Comparison of ENCODE assay signal across 8 mouse cellular contexts in the genomic region with DNA sequence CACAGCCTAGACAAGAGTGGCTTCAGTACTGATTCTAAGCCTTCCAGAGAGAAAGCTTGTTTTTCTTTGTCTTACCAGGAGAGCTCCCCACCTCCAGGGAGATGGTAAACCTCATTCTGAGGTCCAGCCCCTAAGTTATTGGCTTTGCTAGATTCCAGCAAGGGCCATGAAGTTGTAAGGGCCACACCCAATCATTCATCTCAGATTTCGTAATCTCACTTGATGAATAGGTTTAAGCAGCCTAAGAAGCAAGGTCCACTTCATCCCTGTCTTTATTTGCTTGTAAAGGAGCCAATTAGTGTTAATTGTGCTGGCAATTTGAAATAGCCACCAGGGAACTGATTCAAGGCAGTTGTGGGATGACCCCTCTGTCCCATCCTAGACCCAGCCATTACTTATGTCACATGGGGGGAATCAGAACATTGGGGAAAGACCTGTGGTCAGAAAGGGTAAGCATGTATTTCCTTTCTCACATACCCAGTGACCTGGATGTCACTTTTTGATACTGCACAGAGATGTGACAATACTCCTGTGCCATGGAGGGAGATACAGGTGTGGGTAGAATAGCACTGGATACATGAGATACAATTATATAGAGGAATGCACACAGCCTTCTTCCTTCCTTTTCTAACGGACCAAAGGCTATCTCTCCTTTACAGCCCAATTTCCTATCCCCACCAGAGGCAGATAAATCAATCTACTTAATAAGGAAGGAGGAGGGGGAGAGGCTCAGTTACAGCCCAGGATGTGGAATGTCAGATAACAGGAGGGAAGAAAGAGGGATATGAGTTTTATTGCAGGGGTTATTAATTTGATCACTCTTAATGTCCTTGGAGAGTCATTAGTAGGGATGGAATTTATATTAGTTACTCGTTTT. TPM values are rescaled to one million over a fixed set of nuclear protein-coding genes. Genes with fewer than 3 reads are reported as not detected.
A peak's percentile ranks its signal among the peaks of the same experiment; 100 is the strongest.
DNase-seq lines count a peak whose midpoint lies in the region; ATAC-seq lines count a peak whose summit lies in the region.

No protein-coding gene starts in this region.

- peaks cover 36% of the 10 kb centered on the region for H3K4me1 ChIP-seq in kidney, embryonic 16.5 days (ENCODE audit: insufficient read depth, low read length)
- H3K4me1 ChIP-seq in brown adipose tissue, adult 24 weeks (ENCODE audit: control insufficient read depth, insufficient read depth, insufficient read length, low read length) = peaks cover 15% of the 10 kb centered on the region
- peaks cover 42% of the 10 kb centered on the region for H3K4me1 ChIP-seq in hindbrain, embryonic 13.5 days (replicated peaks)
- H3K4me1 ChIP-seq in midbrain, embryonic 12.5 days = peaks cover 41% of the 10 kb centered on the region

- no peaks in the 10 kb centered on the region for H3K27me3 ChIP-seq in kidney, embryonic 16.5 days (ENCODE audit: insufficient read depth, low read length)
- no peaks in the 10 kb centered on the region for H3K27me3 ChIP-seq in hindbrain, embryonic 13.5 days
- H3K27me3 ChIP-seq in midbrain, embryonic 12.5 days = no peaks in the 10 kb centered on the region; the same call in 1 of the 2 replicates

- H3K9ac ChIP-seq in kidney, embryonic 16.5 days (replicated peaks; ENCODE audit: low read length) = peak overlapping the region; percentile 93; the same call in 1 of the 2 replicates
- H3K9ac ChIP-seq in hindbrain, embryonic 13.5 days = no peak overlapping the region
- no peak overlapping the region for H3K9ac ChIP-seq in midbrain, embryonic 12.5 days (replicated peaks)

- no peaks in the 10 kb centered on the region for H3K36me3 ChIP-seq in kidney, embryonic 16.5 days (ENCODE audit: insufficient read depth, low read length)
- H3K36me3 ChIP-seq in hindbrain, embryonic 13.5 days = no peaks in the 10 kb centered on the region
- no peaks in the 10 kb centered on the region for H3K36me3 ChIP-seq in midbrain, embryonic 12.5 days

- peak overlapping the region; percentile 70 for H3K4me2 ChIP-seq in kidney, embryonic 16.5 days (replicated peaks; ENCODE audit: low read depth, low read length)
- H3K4me2 ChIP-seq in hindbrain, embryonic 13.5 days = peak overlapping the region; percentile 69
- peak overlapping the region; percentile 76 for H3K4me2 ChIP-seq in midbrain, embryonic 12.5 days (replicated peaks)

- no peak for ATAC-seq in kidney, embryonic 16.5 days (ENCODE audit: low FRiP score, low TSS enrichment)
- ATAC-seq in hindbrain, embryonic 13.5 days (ENCODE audit: low FRiP score) = no peak
- no peak for ATAC-seq in midbrain, embryonic 12.5 days (ENCODE audit: low FRiP score, low read depth)
- no peak for ATAC-seq in CD4-positive, CD25-positive, alpha-beta regulatory T cell, adult 4 months

- H3K4me3 ChIP-seq in kidney, embryonic 16.5 days (ENCODE audit: low read length) = peak overlapping the region; percentile 97
- H3K4me3 ChIP-seq in brown adipose tissue, adult 24 weeks (ENCODE audit: insufficient read depth, low read depth, low read length) = 0 out of 2 replicates have a peak overlapping the region, but pooled peaks have one; percentile 65
- no peak overlapping the region for H3K4me3 ChIP-seq in hindbrain, embryonic 13.5 days
- H3K4me3 ChIP-seq in midbrain, embryonic 12.5 days = no peak overlapping the region

- H3K9me3 ChIP-seq in kidney, embryonic 16.5 days (ENCODE audit: low read length) = no peaks in the 10 kb centered on the region
- H3K9me3 ChIP-seq in hindbrain, embryonic 13.5 days = no peaks in the 10 kb centered on the region
- H3K9me3 ChIP-seq in midbrain, embryonic 12.5 days = no peaks in the 10 kb centered on the region

- H3K27ac ChIP-seq in kidney, embryonic 16.5 days (ENCODE audit: low read length) = peak overlapping the region; percentile 94; the same call in 1 of the 2 replicates
- H3K27ac ChIP-seq in brown adipose tissue, adult 24 weeks (replicated peaks; ENCODE audit: low read depth, low read length) = peak overlapping the region; percentile 94
- H3K27ac ChIP-seq in hindbrain, embryonic 13.5 days = peak overlapping the region; percentile 94; the same call in 1 of the 2 replicates
- H3K27ac ChIP-seq in midbrain, embryonic 12.5 days (replicated peaks) = no peak overlapping the region

- 23% methylated on average over 3 of the region's 3 CpGs for WGBS in kidney, embryonic 16.5 days
- 49% methylated on average over 3 of the region's 3 CpGs for WGBS in hindbrain, embryonic 13.5 days
- whole genome bisulfite sequencing in midbrain, embryonic 12.5 days = 69% methylated on average over 3 of the region's 3 CpGs

- DNase-seq in kidney, adult 8-10 months = no peak
- no peak for DNase-seq in adipocyte (ENCODE audit: low spot score)
- DNase-seq in spleen, postnatal 4 days (ENCODE audit: low spot score in 2 of 2) = no peak

RNA-seq across cellular contexts. Expression of a gene that starts 1.2 kb away (rescaled TPM):
- polyA plus RNA-seq in kidney, embryonic 16.5 days (2015; fragmentation: Nextera tagmentation; extraction: Ambion mirVana) = 166 and 173 TPM in 2 replicates
- 27.8 and 43.8 TPM in 2 replicates for polyA plus RNA-seq in brown adipose tissue, adult 24 weeks (2012; ENCODE audit: insufficient read depth, insufficient read length, missing spikeins)
- polyA plus RNA-seq in hindbrain, embryonic 13.5 days (2015; fragmentation: Nextera tagmentation; extraction: Ambion mirVana) = 301 and 314 TPM in 2 replicates
- polyA plus RNA-seq in midbrain, embryonic 12.5 days (2016; fragmentation: Nextera tagmentation; extraction: Ambion mirVana) = 291 and 326 TPM in 2 replicates
- 10 to 100 TPM; 64.2 to 72.1 TPM for polyA plus RNA-seq in CD4-positive, CD25-positive, alpha-beta regulatory T cell, adult 4 months (2017; shearing (Covaris generic))

RNA-seq across cellular contexts. Expression of a gene that starts 1.3 kb away (rescaled TPM):
- 5.2 and 5.6 TPM in 2 replicates for polyA plus RNA-seq in kidney, embryonic 16.5 days (2015; fragmentation: Nextera tagmentation; extraction: Ambion mirVana)
- polyA plus RNA-seq in brown adipose tissue, adult 24 weeks (2012; ENCODE audit: insufficient read depth, insufficient read length, missing spikeins) = 14.9 and 16.1 TPM in 2 replicates
- polyA plus RNA-seq in hindbrain, embryonic 13.5 days (2015; fragmentation: Nextera tagmentation; extraction: Ambion mirVana) = 5.5 and 5.6 TPM in 2 replicates
- 11.8 and 12.6 TPM in 2 replicates for polyA plus RNA-seq in midbrain, embryonic 12.5 days (2016; fragmentation: Nextera tagmentation; extraction: Ambion mirVana)
- polyA plus RNA-seq in CD4-positive, CD25-positive, alpha-beta regulatory T cell, adult 4 months (2017; shearing (Covaris generic)) = 10 to 100 TPM; 12.8 to 16.0 TPM

RNA-seq across cellular contexts. Expression of a gene that starts 56.3 kb away (rescaled TPM):
- 44.5 and 45.8 TPM in 2 replicates for polyA plus RNA-seq in kidney, embryonic 16.5 days (2015; fragmentation: Nextera tagmentation; extraction: Ambion mirVana)
- polyA plus RNA-seq in brown adipose tissue, adult 24 weeks (2012; ENCODE audit: insufficient read depth, insufficient read length, missing spikeins) = 19.6 and 42.1 TPM in 2 replicates
- polyA plus RNA-seq in hindbrain, embryonic 13.5 days (2015; fragmentation: Nextera tagmentation; extraction: Ambion mirVana) = 36.6 and 37.6 TPM in 2 replicates
- polyA plus RNA-seq in midbrain, embryonic 12.5 days (2016; fragmentation: Nextera tagmentation; extraction: Ambion mirVana) = 36.0 and 36.4 TPM in 2 replicates
- polyA plus RNA-seq in CD4-positive, CD25-positive, alpha-beta regulatory T cell, adult 4 months (2017; shearing (Covaris generic)) = 10 to 100 TPM; 40.5 to 47.2 TPM

Comparison
In these comparisons a context has a peak if more than half of its experiments do, and no peak if none do; other contexts are left out.
1. H3K4me3 ChIP-seq: peak in kidney, embryonic 16.5 days (single experiment) and brown adipose tissue, adult 24 weeks (single experiment); none in hindbrain, embryonic 13.5 days (single experiment) and midbrain, embryonic 12.5 days (single experiment).
2. Peak in every context shown above with its lines, with median percentiles within 50 percentile points of each other: H3K4me2 ChIP-seq.